Mouse (Mus musculus) liver, embryonic 11.5 days (tissue): Measurements from ENCODE around the gene Zfp287. TPM values are rescaled to one million over a fixed set of nuclear protein-coding genes. Genes with fewer than 3 reads are reported as not detected.

Experiments
- ATAC-seq: fragments of 200-750 bp; cut with Nextera tagmentation; replicated peaks from 2 replicates; pipeline ENCODE4 v1.8.0; 2017; ENCODE audit warnings: moderate number of reproducible peaks, mild to moderate bottlenecking, moderate TSS enrichment, moderate library complexity; ENCODE audit not compliant: low FRiP score
- DNase-seq: peaks from one replicate; pipeline ENCODE4 v3.0.0-alpha.2; 2017; ENCODE audit warnings: low spot score
- H3K27ac ChIP-seq: fragments of 300-500 bp; sonication (generic); 2 replicates; pipeline ENCODE4 v1.5.1; 2014; ENCODE audit warnings: mild to moderate bottlenecking, low read depth, low read length, control low read depth
- H3K27me3 ChIP-seq: fragments of 300-500 bp; sonication (generic); replicated peaks from 2 replicates; pipeline ENCODE4 v1.6.1; 2014; ENCODE audit warnings: low read length, mixed read lengths; ENCODE audit not compliant: control insufficient read depth, insufficient read depth
- H3K36me3 ChIP-seq: fragments of 300-500 bp; sonication (generic); 2 replicates; pipeline ENCODE4 v1.6.1; 2014; ENCODE audit warnings: mild to moderate bottlenecking, low read length, moderate library complexity, mixed read lengths; ENCODE audit not compliant: control insufficient read depth, insufficient read depth
- H3K4me1 ChIP-seq: fragments of 300-500 bp; sonication (generic); replicated peaks from 2 replicates; pipeline ENCODE4 v1.6.1; 2014; ENCODE audit warnings: low read length, mixed read lengths; ENCODE audit not compliant: control insufficient read depth, insufficient read depth
- H3K4me2 ChIP-seq: fragments of 300-500 bp; sonication (generic); 2 replicates; pipeline ENCODE4 v1.6.1; 2014; ENCODE audit warnings: mild to moderate bottlenecking, control low read depth, moderate library complexity
- H3K4me3 ChIP-seq: fragments of 300-500 bp; sonication (generic); 2 replicates; pipeline ENCODE4 v1.5.1; 2014; ENCODE audit warnings: low read depth, low read length, control low read depth
- H3K9ac ChIP-seq: fragments of 300-500 bp; sonication (generic); 2 replicates; pipeline ENCODE4 v1.6.1; 2014; ENCODE audit warnings: low read depth, low read length, control low read depth
- H3K9me3 ChIP-seq: fragments of 300-500 bp; sonication (generic); 2 replicates; pipeline ENCODE4 v1.6.1; 2016; ENCODE audit warnings: low read length, inconsistent platforms, mixed read lengths; ENCODE audit not compliant: control insufficient read depth
- WGBS: fragments of 180-500 bp; shearing (Covaris S2); extraction: QIAGEN DNeasy Blood & Tissue Kit; methylation state at CpG from one replicate; pipeline ENCODE4 v1.1.7; 2014; 5-methylcytosine and 5-hydroxymethylcytosine counted together
- polyA plus RNA-seq: library from polyadenylated mRNA; unstranded; fragments of >200 nt; fragmentation: Nextera tagmentation; extraction: Ambion mirVana; gene quantifications from 2 replicates; pipeline ENCODE4 v1.2.1, GENCODE M21; 2014

Zfp287 gene
- polyA plus RNA-seq, 1 experiment from 2014 or later: 2.6 TPM

GRCm38 (mm10) chr11:62691592-62691991, 40.1 kb downstream of the Zfp287 start:
- Histone ChIP-seq H3K9ac (no peak overlapping the region), H3K36me3 (no peaks in the 10 kb centered on the region), H3K4me1 (no peaks in the 10 kb centered on the region), H3K27ac (no peak overlapping the region), H3K9me3 (no peaks in the 10 kb centered on the region), H3K4me2 (no peak overlapping the region), H3K4me3 (no peak overlapping the region), H3K27me3 (no peaks in the 10 kb centered on the region)
- 77% methylated on average over 3 of the region's 3 CpGs for WGBS
- ATAC-seq: no peak
- DNase-seq: no peak

GRCm38 (mm10) chr11:62679954-62680353, 51.8 kb downstream of the Zfp287 start:
- Histone ChIP-seq H3K9me3 (no peaks in the 10 kb centered on the region), H3K27ac (no peak overlapping the region), H3K4me1 (no peaks in the 10 kb centered on the region), H3K9ac (no peak overlapping the region), H3K4me3 (no peak overlapping the region), H3K27me3 (no peaks in the 10 kb centered on the region), H3K4me2 (no peak overlapping the region), H3K36me3 (no peaks in the 10 kb centered on the region)
- no peak for DNase-seq
- 73% methylated on average over 4 of the region's 4 CpGs for WGBS
- ATAC-seq: no peak

DNA sequence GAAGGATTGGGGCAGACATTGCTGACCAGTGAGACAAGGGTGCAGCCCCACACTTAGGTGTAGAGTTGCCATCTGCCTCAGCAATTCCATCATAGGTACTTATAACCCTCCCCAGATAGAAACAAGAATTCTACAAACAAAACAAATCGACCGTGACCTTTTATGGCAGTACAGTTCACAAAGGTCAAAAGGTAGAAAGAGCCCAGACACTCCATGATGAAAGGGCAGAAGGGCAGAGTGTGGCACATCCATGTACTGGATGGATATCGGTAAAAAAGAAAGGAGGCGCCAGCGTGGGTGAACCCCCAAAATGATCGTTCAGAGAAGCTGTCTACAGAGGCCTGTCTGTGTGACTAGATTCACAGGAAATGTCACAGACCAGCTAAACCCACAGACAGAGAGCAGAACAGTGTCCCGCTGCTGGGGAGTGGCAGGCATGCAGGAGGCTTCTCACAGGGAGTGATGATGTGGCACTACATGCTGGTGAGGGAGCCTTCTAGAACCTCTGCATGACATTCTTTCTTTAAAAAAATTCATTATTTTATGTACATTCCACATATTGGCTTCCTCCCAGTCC, 52.8 kb downstream of the Zfp287 start:
- WGBS: 74% methylated on average over 7 of the region's 7 CpGs
- DNase-seq (no peak), ATAC-seq (no peak)
- Histone ChIP-seq H3K27me3 (no peaks in the 10 kb centered on the region), H3K9ac (no peak overlapping the region), H3K36me3 (no peaks in the 10 kb centered on the region), H3K4me3 (no peak overlapping the region), H3K4me2 (no peak overlapping the region), H3K9me3 (no peaks in the 10 kb centered on the region), H3K27ac (no peak overlapping the region), H3K4me1 (no peaks in the 10 kb centered on the region)

GRCm38 (mm10) chr11:62676290-62676596, 55.5 kb downstream of the Zfp287 start:
- 88% methylated on average over 4 of the region's 4 CpGs for WGBS
- H3K4me3 ChIP-seq: no peak overlapping the region
- H3K4me1 ChIP-seq: no peaks in the 10 kb centered on the region
- H3K27ac ChIP-seq: no peak overlapping the region
- H3K27me3 ChIP-seq: no peaks in the 10 kb centered on the region
- no peak overlapping the region for H3K9ac ChIP-seq
- no peak overlapping the region for H3K4me2 ChIP-seq
- ATAC-seq (no peak), DNase-seq (no peak)
- no peaks in the 10 kb centered on the region for H3K9me3 ChIP-seq
- no peaks in the 10 kb centered on the region for H3K36me3 ChIP-seq

DNA sequence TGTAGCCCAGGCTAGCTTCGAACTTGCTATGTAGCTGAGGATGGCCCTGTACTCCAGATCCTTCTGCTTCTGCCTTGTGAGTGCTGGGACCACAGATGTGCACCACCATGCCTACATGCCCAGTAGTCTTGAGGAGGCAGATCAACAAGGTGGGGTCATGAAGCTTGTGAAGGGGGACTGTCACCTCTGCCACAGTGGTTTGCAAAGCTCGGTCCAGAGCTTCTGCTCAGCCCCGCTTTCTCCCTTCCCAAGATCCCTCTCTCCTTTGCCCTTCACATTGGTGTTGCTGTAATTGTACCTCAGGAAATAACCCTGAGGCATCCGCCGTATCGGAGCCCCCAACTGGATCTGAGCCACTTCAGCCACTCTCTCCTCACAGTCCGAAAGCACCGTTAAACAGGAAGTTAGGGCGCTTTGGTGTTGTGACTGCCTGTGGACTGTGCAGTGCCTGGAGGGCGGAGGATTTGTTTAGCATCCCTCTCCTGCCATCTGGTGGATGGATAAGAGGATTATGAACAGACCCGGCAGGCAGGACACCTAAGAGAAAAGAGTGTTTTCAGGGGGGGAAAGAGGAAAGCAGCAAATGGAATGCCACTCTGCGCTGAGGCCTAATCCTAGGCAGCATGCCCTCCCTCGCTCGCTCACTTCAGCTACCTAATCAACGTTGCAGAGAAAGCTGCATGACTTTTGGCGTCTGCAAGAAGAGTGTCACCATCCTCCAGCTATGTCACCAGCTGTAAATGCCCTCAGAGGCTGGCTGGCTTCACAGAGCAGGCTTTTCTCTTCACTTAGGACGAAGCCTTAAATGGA, 56.0 kb downstream of the Zfp287 start:
- Histone ChIP-seq H3K4me3 (peak overlapping the region; percentile 31), H3K27ac (no peak overlapping the region), H3K4me1 (no peaks in the 10 kb centered on the region), H3K9me3 (no peaks in the 10 kb centered on the region), H3K27me3 (no peaks in the 10 kb centered on the region), H3K36me3 (no peaks in the 10 kb centered on the region), H3K4me2 (peak overlapping the region; percentile 62), H3K9ac (peak overlapping the region; percentile 48; the same call in 1 of the 2 replicates)
- DNase-seq (peak; percentile 68), ATAC-seq (peak; percentile 80)
- WGBS: 19% methylated on average over 17 of the region's 17 CpGs

GRCm38 (mm10) chr11:62670006-62670405, 61.7 kb downstream of the Zfp287 start:
- no peaks in the 10 kb centered on the region for H3K9me3 ChIP-seq
- H3K4me3 ChIP-seq: no peak overlapping the region
- no peaks in the 10 kb centered on the region; the same call in 1 of the 2 replicates for H3K36me3 ChIP-seq
- no peak overlapping the region for H3K4me2 ChIP-seq
- WGBS: 75% methylated on average over 6 of the region's 6 CpGs
- H3K4me1 ChIP-seq: no peaks in the 10 kb centered on the region
- ATAC-seq (no peak), DNase-seq (no peak)
- no peaks in the 10 kb centered on the region for H3K27me3 ChIP-seq
- no peak overlapping the region for H3K9ac ChIP-seq
- H3K27ac ChIP-seq: no peak overlapping the region

DNA sequence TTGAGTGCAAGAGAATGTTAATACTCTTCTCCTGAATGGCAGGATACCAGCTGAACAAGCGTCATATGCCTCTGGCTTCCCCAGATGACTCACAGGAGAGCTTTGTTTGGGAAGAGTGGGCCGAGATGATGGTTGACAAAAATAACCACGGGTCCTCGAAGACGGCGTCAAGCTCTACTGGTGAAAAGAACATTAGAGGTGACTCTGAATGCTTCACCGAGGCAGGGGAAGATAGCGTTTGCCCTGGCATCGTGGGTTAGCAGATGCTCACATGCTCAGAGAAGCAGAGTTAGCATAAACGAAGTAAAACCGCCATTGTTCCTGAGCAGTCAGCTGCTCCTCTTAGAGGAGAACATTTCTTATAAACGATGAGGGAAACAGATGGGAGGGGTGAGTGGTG, 62.2 kb downstream of the Zfp287 start:
- no peaks in the 10 kb centered on the region for H3K27me3 ChIP-seq
- H3K36me3 ChIP-seq: no peaks in the 10 kb centered on the region; the same call in 1 of the 2 replicates
- H3K9me3 ChIP-seq: no peaks in the 10 kb centered on the region
- H3K4me1 ChIP-seq: no peaks in the 10 kb centered on the region
- no peak for ATAC-seq
- H3K9ac ChIP-seq: no peak overlapping the region
- H3K4me2 ChIP-seq: no peak overlapping the region
- WGBS: 60% methylated on average over 12 of the region's 12 CpGs
- H3K27ac ChIP-seq: no peak overlapping the region
- no peak for DNase-seq
- H3K4me3 ChIP-seq: no peak overlapping the region

GRCm38 (mm10) chr11:62668986-62669385, 62.7 kb downstream of the Zfp287 start:
- ATAC-seq: no peak
- H3K27me3 ChIP-seq: no peaks in the 10 kb centered on the region
- no peak overlapping the region for H3K4me3 ChIP-seq
- no peaks in the 10 kb centered on the region for H3K9me3 ChIP-seq
- no peak for DNase-seq
- H3K4me2 ChIP-seq: no peak overlapping the region
- no peak overlapping the region for H3K27ac ChIP-seq
- no peak overlapping the region for H3K9ac ChIP-seq
- no peaks in the 10 kb centered on the region; the same call in 1 of the 2 replicates for H3K36me3 ChIP-seq
- no peaks in the 10 kb centered on the region for H3K4me1 ChIP-seq
- 89% methylated on average over 5 of the region's 5 CpGs for WGBS

- Histone ChIP-seq H3K4me1 (no peaks in the 10 kb centered on the region), H3K4me3 (no peak overlapping the region), H3K4me2 (no peak overlapping the region), H3K36me3 (no peaks in the 10 kb centered on the region; the same call in 1 of the 2 replicates), H3K9ac (no peak overlapping the region), H3K9me3 (no peaks in the 10 kb centered on the region), H3K27ac (no peak overlapping the region), H3K27me3 (no peaks in the 10 kb centered on the region)
- WGBS: 65% methylated on average over 6 of the region's 6 CpGs
- DNase-seq: no peak
- no peak for ATAC-seq
These were observed 67.5 kb downstream of the Zfp287 start for GRCm38 (mm10) chr11:62664250-62664649.
